Mouse (Mus musculus) G1E (cell line): ENCODE results near the gene Myrf.
A peak's percentile ranks its signal among the peaks of the same experiment; 100 is the strongest.

Source experiments
- CTCF ChIP-seq: IDR thresholded peaks from 2 replicates; pipeline ENCODE4 v1.5.1; 2012; ENCODE audit warnings: low read depth, low read length, inconsistent platforms, mixed read lengths
- GATA1 ChIP-seq: IDR thresholded peaks from 2 replicates; pipeline ENCODE4 v1.6.1; 2012; ENCODE audit warnings: borderline replicate concordance, low read length, inconsistent platforms, mixed read lengths
- TAL1 ChIP-seq: conservative IDR thresholded peaks from 2 replicates; pipeline ENCODE4 v1.6.1; 2012; ENCODE audit warnings: low read depth, low read length, inconsistent platforms, mixed read lengths

- TF ChIP-seq CTCF, result peak; percentile 35; the same call in 1 of the 2 replicates
- no peak for TF ChIP-seq TAL1
- TF ChIP-seq GATA1, result no peak
Measured at GRCm38 (mm10) chr19:10244183-10244582, 3.6 kb upstream of the Myrf start.
